Mouse (Mus musculus) thymus, postnatal 4 days (tissue): ENCODE results near the gene Cbln3.
A peak's percentile ranks its signal among the peaks of the same experiment; 100 is the strongest.

Experiments used
- DNase-seq: peaks from one replicate; pipeline ENCODE4 v3.0.0; 2021

The Cbln3 gene

GRCm38 (mm10) chr14:55884166-55884565 is at the start of gene Cbln3:
TSS of gene Cbln3 (minus strand) at chr14:55884392.
- peak; percentile 22 for DNase-seq

GRCm38 (mm10) chr14:55933586-55933985 is 49.4 kb upstream of the Cbln3 start:
- DNase-seq, result no peak

GRCm38 (mm10) chr14:55929263-55929997 is 45.2 kb upstream of the Cbln3 start:
- no peak for DNase-seq

GRCm38 (mm10) chr14:55926847-55927246 is 42.7 kb upstream of the Cbln3 start:
- no peak for DNase-seq

GRCm38 (mm10) chr14:55922475-55923232 is 38.5 kb upstream of the Cbln3 start:
- no peak for DNase-seq

- DNase-seq, result peak; percentile 77
Measured at GRCm38 (mm10) chr14:55918240-55919082, 34.3 kb upstream of the Cbln3 start.

GRCm38 (mm10) chr14:55913406-55913805 is 29.2 kb upstream of the Cbln3 start:
- DNase-seq, result peak; percentile 38

- DNase-seq, result no peak
Measured at GRCm38 (mm10) chr14:55905518-55905917, 21.3 kb upstream of the Cbln3 start.

GRCm38 (mm10) chr14:55900414-55900755 is 16.2 kb upstream of the Cbln3 start:
- DNase-seq, result no peak

GRCm38 (mm10) chr14:55899701-55900413 is 15.7 kb upstream of the Cbln3 start, which contains the start of gene Sdr39u1:
TSS of gene Sdr39u1 (minus strand) at chr14:55900293.
- peak; percentile 90 for DNase-seq

GRCm38 (mm10) chr14:55898947-55899346 is 14.8 kb upstream of the Cbln3 start:
- no peak for DNase-seq

- no peak for DNase-seq
Measured at GRCm38 (mm10) chr14:55897671-55898070, 13.5 kb upstream of the Cbln3 start.

GRCm38 (mm10) chr14:55886571-55887382 is 2.6 kb upstream of the Cbln3 start:
- no peak for DNase-seq

- peak; percentile 61 for DNase-seq
Measured at GRCm38 (mm10) chr14:55885791-55886271, 1.6 kb upstream of the Cbln3 start.

GRCm38 (mm10) chr14:55885114-55885790 is 1.1 kb upstream of the Cbln3 start:
- DNase-seq, result peak; percentile 28

GRCm38 (mm10) chr14:55884713-55885113 is 521 bp upstream of the Cbln3 start, which contains the start of gene Khnyn:
TSS of gene Khnyn (plus strand) at chr14:55884947.
- DNase-seq, result peak; percentile 77

- DNase-seq, result no peak
Measured at GRCm38 (mm10) chr14:55883663-55884062, 529 bp downstream of the Cbln3 start.

- no peak for DNase-seq
Measured at GRCm38 (mm10) chr14:55883149-55883661, 987 bp downstream of the Cbln3 start.

GRCm38 (mm10) chr14:55882171-55882641 is 2.0 kb downstream of the Cbln3 start:
- no peak for DNase-seq

- no peak for DNase-seq
Measured at GRCm38 (mm10) chr14:55880982-55881381, 3.2 kb downstream of the Cbln3 start.
